Mouse (Mus musculus) lung, embryonic 14.5 days (tissue): ENCODE results near the gene Wfdc12. TPM values are rescaled to one million over a fixed set of nuclear protein-coding genes. Genes with fewer than 3 reads are reported as not detected.

Experiments
- ATAC-seq: fragments of 200-750 bp; cut with Nextera tagmentation; 2 replicates; pipeline ENCODE4 v1.8.0; 2017; ENCODE audit warnings: mild to moderate bottlenecking, moderate TSS enrichment, moderate library complexity; ENCODE audit not compliant: insufficient read depth
- DNase-seq: peaks from one replicate; pipeline ENCODE4 v3.0.0-alpha.2; 2015
- H3K27ac ChIP-seq: fragments of 300-500 bp; sonication (generic); 2 replicates; pipeline ENCODE4 v1.5.1; 2014; ENCODE audit warnings: low read depth, mild to moderate bottlenecking, moderate library complexity
- H3K27me3 ChIP-seq: fragments of 300-500 bp; sonication (generic); 2 replicates; pipeline ENCODE4 v1.6.1; 2014; ENCODE audit warnings: low read length, control low read depth; ENCODE audit not compliant: insufficient read depth
- H3K36me3 ChIP-seq: fragments of 300-500 bp; sonication (generic); 2 replicates; pipeline ENCODE4 v1.6.1; 2014; ENCODE audit warnings: control low read depth; ENCODE audit not compliant: insufficient read depth
- H3K4me1 ChIP-seq: fragments of 300-500 bp; sonication (generic); 2 replicates; pipeline ENCODE4 v1.6.1; 2014; ENCODE audit warnings: antibody characterized with exemption, control low read depth; ENCODE audit not compliant: insufficient read depth
- H3K4me2 ChIP-seq: fragments of 300-500 bp; sonication (generic); 2 replicates; pipeline ENCODE4 v1.6.1; 2014; ENCODE audit warnings: mild to moderate bottlenecking
- H3K4me3 ChIP-seq: fragments of 300-500 bp; sonication (generic); 2 replicates; pipeline ENCODE4 v1.5.1; 2014; ENCODE audit warnings: low read depth, low read length
- H3K9ac ChIP-seq: fragments of 300-500 bp; sonication (generic); 2 replicates; pipeline ENCODE4 v1.6.1; 2014
- H3K9me3 ChIP-seq: fragments of 300-500 bp; sonication (generic); 2 replicates; pipeline ENCODE4 v1.6.1; 2016; ENCODE audit warnings: low read depth, low read length, control low read depth
- CTCF ChIP-seq: IDR thresholded peaks from 2 replicates; pipeline ENCODE4 v1.5.1; 2016; ENCODE audit warnings: antibody characterized with exemption, low read depth
- WGBS: fragments of 180-500 bp; shearing (Covaris S2); extraction: QIAGEN DNeasy Blood & Tissue Kit; methylation state at CpG from one replicate; pipeline ENCODE4 v1.1.7; 2014; 5-methylcytosine and 5-hydroxymethylcytosine counted together
- polyA plus RNA-seq: library from polyadenylated mRNA; unstranded; fragments of >200 nt; fragmentation: Nextera tagmentation; extraction: Ambion mirVana; gene quantifications from 2 replicates; pipeline ENCODE4 v1.2.1, GENCODE M21; 2014

Gene Wfdc12
- not detected in 2 replicates for polyA plus RNA-seq

- DNase-seq (peak; percentile 34), ATAC-seq (no peak)
- Histone ChIP-seq H3K4me2 (no peak within 1 kb of the TSS), H3K36me3 (no peaks in the 10 kb centered on the region), H3K27ac (no peak within 1 kb of the TSS), H3K4me3 (no peak within 1 kb of the TSS), H3K4me1 (no peaks in the 10 kb centered on the region), H3K27me3 (no peaks in the 10 kb centered on the region), H3K9me3 (no peaks in the 10 kb centered on the region), H3K9ac (no peak within 1 kb of the TSS)
- no peak for TF ChIP-seq CTCF
- WGBS, result 69% methylated on average over 6 of the region's 6 CpGs
These were observed at the start of gene Wfdc12 for GRCm38 (mm10) chr2:164190576-164190975. Gene Wfdc12 (minus strand): TSS chr2:164190608.

- Histone ChIP-seq H3K4me3 (no peak within 1 kb of the TSS), H3K36me3 (no peaks in the 10 kb centered on the region), H3K4me1 (no peaks in the 10 kb centered on the region), H3K9me3 (no peaks in the 10 kb centered on the region), H3K27ac (no peak within 1 kb of the TSS), H3K27me3 (no peaks in the 10 kb centered on the region), H3K4me2 (no peak within 1 kb of the TSS), H3K9ac (no peak within 1 kb of the TSS)
- ATAC-seq (no peak), DNase-seq (no peak)
- no peak for TF ChIP-seq CTCF
- 79% methylated on average over 3 of the region's 3 CpGs for WGBS
These were observed 48.0 kb upstream of the Wfdc12 start, which contains the start of gene Svs2 for GRCm38 (mm10) chr2:164238366-164238765. Gene Svs2 (minus strand): TSS chr2:164238466.

- Histone ChIP-seq H3K9ac (no peak overlapping the region), H3K36me3 (no peaks in the 10 kb centered on the region), H3K9me3 (no peaks in the 10 kb centered on the region), H3K4me1 (no peaks in the 10 kb centered on the region), H3K27me3 (no peaks in the 10 kb centered on the region), H3K4me3 (no peak overlapping the region), H3K27ac (no peak overlapping the region), H3K4me2 (no peak overlapping the region)
- TF ChIP-seq CTCF, result no peak
- ATAC-seq (no peak), DNase-seq (no peak)
- 69% methylated on average over 8 of the region's 8 CpGs for WGBS
These were observed 42.3 kb upstream of the Wfdc12 start for GRCm38 (mm10) chr2:164232671-164233070.

DNA sequence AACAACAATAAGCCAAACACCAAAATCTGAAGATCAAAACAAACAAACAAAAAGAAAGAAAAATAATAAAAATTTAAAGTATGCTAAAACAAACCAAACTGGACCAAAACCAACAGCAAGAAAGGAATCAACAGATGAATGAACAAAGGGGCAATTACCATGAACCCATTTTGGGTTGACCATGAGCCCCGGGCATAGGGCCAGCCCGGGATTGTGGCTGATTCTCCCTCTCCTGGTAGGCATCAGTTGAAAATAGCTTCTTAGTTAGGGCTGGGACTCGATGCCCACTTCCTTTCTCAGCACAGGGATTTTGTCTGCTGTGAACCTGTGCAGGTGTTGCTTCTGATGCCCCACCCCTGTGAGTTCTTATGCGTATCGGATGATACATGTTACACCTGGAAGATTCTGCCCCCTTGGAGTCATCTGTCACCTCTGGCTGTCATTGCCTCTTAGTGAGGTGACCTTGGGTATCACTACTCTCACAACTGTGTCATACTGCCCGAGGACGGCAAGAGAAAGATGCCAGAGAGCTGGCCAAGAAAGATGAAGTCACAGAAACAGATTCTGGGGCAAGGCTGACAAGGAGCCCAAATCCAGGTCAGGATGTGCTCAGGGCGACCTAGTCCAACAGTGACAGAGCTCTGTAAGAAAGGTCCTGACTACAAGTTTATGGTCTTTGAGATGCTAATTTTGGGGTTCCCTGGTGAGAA, 38.1 kb upstream of the Wfdc12 start:
- H3K36me3 ChIP-seq, result no peaks in the 10 kb centered on the region
- H3K27me3 ChIP-seq, result no peaks in the 10 kb centered on the region
- no peak overlapping the region for H3K4me2 ChIP-seq
- no peak overlapping the region for H3K9ac ChIP-seq
- 81% methylated on average over 8 of the region's 8 CpGs for WGBS
- no peak overlapping the region for H3K4me3 ChIP-seq
- no peak for ATAC-seq
- H3K4me1 ChIP-seq, result no peaks in the 10 kb centered on the region
- no peaks in the 10 kb centered on the region for H3K9me3 ChIP-seq
- no peak overlapping the region for H3K27ac ChIP-seq
- DNase-seq, result no peak
- TF ChIP-seq CTCF, result no peak

DNA sequence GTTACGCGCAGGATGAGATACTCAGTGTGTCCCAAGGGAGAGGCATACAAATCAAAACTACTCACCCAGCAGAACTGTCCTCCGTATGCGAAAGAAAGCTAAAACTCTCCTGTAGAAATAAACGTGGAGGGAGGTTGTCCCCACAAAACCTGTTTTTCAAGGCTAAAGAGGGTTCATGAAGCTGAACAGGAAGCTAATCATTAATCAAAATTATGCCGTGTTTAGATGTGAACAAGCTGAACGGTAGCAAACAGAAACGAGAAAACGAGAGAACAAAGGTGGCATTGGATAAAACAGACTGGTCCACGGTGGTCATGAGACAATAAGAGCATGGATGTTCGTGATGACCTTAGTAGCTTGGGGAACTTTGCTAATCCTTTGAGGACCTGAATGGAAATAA, 31.1 kb upstream of the Wfdc12 start, which contains the start of gene Wfdc15b:
Wfdc15b (minus strand) TSS at position 139 of the 400 bp plus-strand sequence.
- no peak within 1 kb of the TSS for H3K4me2 ChIP-seq
- ATAC-seq (no peak), DNase-seq (no peak)
- no peak for TF ChIP-seq CTCF
- no peaks in the 10 kb centered on the region for H3K4me1 ChIP-seq
- no peak within 1 kb of the TSS for H3K4me3 ChIP-seq
- no peak within 1 kb of the TSS for H3K27ac ChIP-seq
- no peaks in the 10 kb centered on the region for H3K27me3 ChIP-seq
- no peaks in the 10 kb centered on the region for H3K36me3 ChIP-seq
- no peak within 1 kb of the TSS for H3K9ac ChIP-seq
- H3K9me3 ChIP-seq, result no peaks in the 10 kb centered on the region
- WGBS, result 38% methylated on average over 11 of the region's 11 CpGs

DNA sequence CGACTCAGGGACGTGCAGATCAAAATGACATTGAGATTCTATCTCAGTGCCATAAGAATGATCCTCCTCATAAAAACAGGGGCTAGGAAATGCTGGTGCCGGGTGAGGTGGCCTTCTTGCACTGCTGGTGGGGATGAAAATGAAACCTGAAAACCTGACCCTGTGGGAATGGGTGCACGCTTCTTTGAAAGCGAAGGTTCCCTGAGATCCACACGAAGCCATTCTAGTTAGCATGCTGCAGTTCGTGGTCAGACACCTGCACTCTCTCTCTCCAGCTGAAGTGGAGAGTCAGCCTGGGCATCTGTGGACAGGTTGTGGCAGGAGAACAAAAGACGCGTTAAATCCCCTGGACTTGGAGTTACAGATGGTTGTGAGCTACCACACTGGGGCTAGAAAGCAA, 28.9 kb upstream of the Wfdc12 start:
- Histone ChIP-seq H3K36me3 (no peaks in the 10 kb centered on the region), H3K4me1 (no peaks in the 10 kb centered on the region), H3K27ac (no peak overlapping the region), H3K4me3 (no peak overlapping the region), H3K9ac (no peak overlapping the region), H3K27me3 (no peaks in the 10 kb centered on the region), H3K4me2 (no peak overlapping the region), H3K9me3 (no peaks in the 10 kb centered on the region)
- ATAC-seq, result no peak
- no peak for DNase-seq
- WGBS, result 82% methylated on average over 9 of the region's 9 CpGs
- no peak for TF ChIP-seq CTCF

DNA sequence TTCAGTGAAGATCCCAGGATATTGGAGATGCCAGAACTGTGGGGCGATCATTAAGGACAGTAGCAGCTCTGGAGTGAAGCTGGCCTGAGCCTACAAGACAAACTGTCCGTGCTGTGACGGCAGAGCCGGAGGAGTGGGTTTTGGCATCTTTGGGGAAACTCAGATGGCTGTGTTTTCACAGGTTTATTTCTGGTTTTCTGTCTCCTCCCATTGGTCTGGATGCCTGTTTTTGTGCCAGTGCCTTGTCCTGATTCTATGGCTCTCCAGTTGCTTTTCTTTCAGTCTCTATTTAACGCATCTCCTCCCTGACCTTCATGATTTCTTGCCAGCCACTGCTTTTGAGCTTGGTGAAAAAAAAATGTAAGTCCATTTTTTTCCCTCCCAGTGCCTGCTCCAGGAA, 22.3 kb upstream of the Wfdc12 start:
- DNase-seq (no peak), ATAC-seq (no peak)
- TF ChIP-seq CTCF, result no peak
- Histone ChIP-seq H3K9ac (no peak overlapping the region), H3K4me1 (no peaks in the 10 kb centered on the region), H3K36me3 (no peaks in the 10 kb centered on the region), H3K4me2 (no peak overlapping the region), H3K9me3 (no peaks in the 10 kb centered on the region), H3K4me3 (no peak overlapping the region), H3K27me3 (no peaks in the 10 kb centered on the region), H3K27ac (no peak overlapping the region)
- 78% methylated on average over 5 of the region's 5 CpGs for WGBS
